Mouse (Mus musculus) forebrain, embryonic 10.5 days (tissue): ENCODE measurements around the gene Snx1. TPM values are rescaled to one million over a fixed set of nuclear protein-coding genes. Genes with fewer than 3 reads are reported as not detected.

Source experiments
- DNase-seq: peaks from one replicate; pipeline ENCODE4 v3.0.0-alpha.2; 2017; ENCODE audit warnings: low spot score; ENCODE audit errors: extremely low spot score
- H3K27ac ChIP-seq: fragments of 300-500 bp; sonication (generic); 2 replicates; pipeline ENCODE4 v1.5.1; 2016; ENCODE audit warnings: mild to moderate bottlenecking
- H3K27me3 ChIP-seq: fragments of 300-500 bp; sonication (generic); 2 replicates; pipeline ENCODE4 v1.6.1; 2016; ENCODE audit warnings: mild to moderate bottlenecking; ENCODE audit not compliant: poor library complexity, severe bottlenecking
- H3K36me3 ChIP-seq: fragments of 300-500 bp; sonication (generic); replicated peaks from 2 replicates; pipeline ENCODE4 v1.6.1; 2016; ENCODE audit warnings: mild to moderate bottlenecking, moderate library complexity
- H3K4me1 ChIP-seq: fragments of 300-500 bp; sonication (generic); 2 replicates; pipeline ENCODE4 v1.6.1; 2016
- H3K4me3 ChIP-seq: fragments of 300-500 bp; sonication (generic); 2 replicates; pipeline ENCODE4 v1.5.1; 2016; ENCODE audit warnings: mild to moderate bottlenecking, moderate library complexity
- H3K9me3 ChIP-seq: fragments of 300-500 bp; sonication (generic); 2 replicates; pipeline ENCODE4 v1.6.1; 2016; ENCODE audit warnings: mild to moderate bottlenecking, moderate library complexity
- WGBS: fragments of 180-500 bp; shearing (Covaris S2); methylation state at CpG from one replicate; pipeline ENCODE4 v1.1.7; 2016; 5-methylcytosine and 5-hydroxymethylcytosine counted together
- polyA plus RNA-seq: library from polyadenylated mRNA; unstranded; fragments of >200 nt; fragmentation: Nextera tagmentation; extraction: Ambion mirVana; gene quantifications from 2 replicates; pipeline ENCODE4 v1.2.1, GENCODE M21; 2016

The Snx1 gene
- polyA plus RNA-seq, 1 experiment from 2014 or later, result 136 TPM

DNA sequence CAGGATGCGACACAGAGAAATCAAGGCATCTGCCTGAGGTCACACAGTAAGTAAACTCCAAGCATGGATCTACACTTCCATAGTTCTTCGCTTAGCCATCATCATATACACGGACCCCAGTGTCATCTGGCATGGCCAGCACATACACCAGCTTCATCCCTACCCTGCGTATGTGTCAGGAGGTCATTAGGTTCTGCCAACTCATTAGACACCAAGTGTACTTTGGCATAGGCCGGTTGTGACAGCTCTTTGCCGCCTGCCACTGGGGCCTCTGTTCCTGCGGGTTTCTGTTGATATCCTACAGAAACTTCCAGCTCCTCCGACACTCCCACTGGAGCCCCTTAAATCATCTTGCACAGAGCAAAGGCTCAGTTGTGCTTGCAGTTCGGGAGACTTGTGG is 27.6 kb upstream of the Snx1 start:
- 93% methylated on average over 9 of the region's 9 CpGs for WGBS
- no peaks in the 10 kb centered on the region for H3K9me3 ChIP-seq
- no peak overlapping the region for H3K27ac ChIP-seq
- no peaks in the 10 kb centered on the region for H3K36me3 ChIP-seq
- H3K4me3 ChIP-seq, result no peak overlapping the region
- no peak for DNase-seq
- peaks cover 13% of the 10 kb centered on the region for H3K4me1 ChIP-seq
- H3K27me3 ChIP-seq, result peaks cover 50% of the 10 kb centered on the region

DNA sequence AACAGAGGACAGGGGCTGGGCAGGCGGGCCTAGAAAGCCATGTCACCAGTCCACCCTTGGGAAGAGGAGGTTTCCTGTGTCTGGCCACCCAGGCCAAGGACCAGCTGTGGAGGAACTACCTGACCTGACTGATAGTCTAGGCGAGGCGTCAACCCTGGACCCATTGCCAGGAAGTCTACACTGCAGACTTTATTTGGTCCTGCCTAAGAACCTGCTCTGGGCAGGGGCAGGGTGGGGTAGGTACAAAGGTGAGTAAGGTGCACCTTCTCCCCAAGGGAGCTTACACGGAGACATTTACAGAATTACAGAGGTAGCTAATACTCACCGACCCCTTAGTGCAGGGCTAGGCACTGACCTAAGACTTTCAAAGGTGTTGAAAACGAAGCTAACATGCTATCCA is 27.2 kb upstream of the Snx1 start:
- H3K4me1 ChIP-seq, result peaks cover 13% of the 10 kb centered on the region

DNA sequence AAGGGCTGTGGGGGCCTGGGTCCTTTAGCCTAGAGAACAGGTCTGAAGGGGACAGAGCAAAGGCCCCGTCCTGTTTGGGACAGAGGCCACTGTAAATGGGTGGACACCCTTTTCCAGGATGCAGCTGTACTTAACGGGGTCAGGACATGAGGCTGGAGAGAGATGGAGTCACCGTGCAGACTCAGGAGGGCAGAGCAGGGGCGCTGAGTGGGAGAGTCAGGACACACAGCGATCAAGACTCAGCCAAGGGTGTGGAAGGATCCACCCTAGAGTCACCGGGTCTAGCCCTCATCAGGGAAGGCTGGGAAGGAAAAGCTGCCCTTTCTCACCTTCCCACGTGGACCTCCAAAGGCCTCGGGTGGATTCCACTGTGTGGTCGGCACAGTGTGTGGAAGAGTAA is 25.6 kb upstream of the Snx1 start:
- no peak for DNase-seq
- Histone ChIP-seq H3K4me3 (no peak overlapping the region), H3K27ac (no peak overlapping the region), H3K36me3 (no peaks in the 10 kb centered on the region), H3K4me1 (peaks cover 4% of the 10 kb centered on the region), H3K9me3 (no peaks in the 10 kb centered on the region), H3K27me3 (peaks cover 30% of the 10 kb centered on the region)
- WGBS, result 73% methylated on average over 9 of the region's 9 CpGs

More for the DNA sequence above, 27.2 kb upstream of the Snx1 start:
- H3K36me3 ChIP-seq, result no peaks in the 10 kb centered on the region
- DNase-seq, result no peak
- peaks cover 46% of the 10 kb centered on the region for H3K27me3 ChIP-seq
- no peak overlapping the region for H3K4me3 ChIP-seq
- no peaks in the 10 kb centered on the region for H3K9me3 ChIP-seq
- WGBS, result 86% methylated on average over 6 of the region's 6 CpGs
- no peak overlapping the region for H3K27ac ChIP-seq

DNA sequence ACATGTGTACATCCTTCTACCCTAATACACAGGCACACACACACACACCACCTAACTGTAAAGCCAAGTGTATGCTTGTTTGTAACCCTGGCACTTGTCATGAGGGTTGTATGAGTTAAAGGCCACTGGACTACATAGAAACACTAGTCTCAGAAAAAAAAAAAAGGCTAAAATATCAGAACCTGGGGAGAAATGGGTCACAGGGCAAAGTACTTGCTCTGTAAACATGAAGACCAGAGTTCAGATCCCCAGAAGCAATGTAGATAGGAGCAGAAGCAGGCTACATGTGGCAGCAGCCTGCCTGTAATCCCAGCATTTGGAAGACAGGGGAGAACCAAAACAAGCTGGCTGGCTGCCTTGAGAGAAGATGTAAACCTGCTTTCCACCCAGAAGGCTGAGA is 19.8 kb upstream of the Snx1 start:
- DNase-seq, result no peak
- Histone ChIP-seq H3K9me3 (no peaks in the 10 kb centered on the region), H3K36me3 (0 out of 2 replicates have a peak, but pooled peaks cover 3% of the 10 kb centered on the region), H3K4me3 (no peak overlapping the region), H3K27ac (no peak overlapping the region), H3K4me1 (peaks cover 3% of the 10 kb centered on the region; the same call in 1 of the 2 replicates), H3K27me3 (no peaks in the 10 kb centered on the region)

DNA sequence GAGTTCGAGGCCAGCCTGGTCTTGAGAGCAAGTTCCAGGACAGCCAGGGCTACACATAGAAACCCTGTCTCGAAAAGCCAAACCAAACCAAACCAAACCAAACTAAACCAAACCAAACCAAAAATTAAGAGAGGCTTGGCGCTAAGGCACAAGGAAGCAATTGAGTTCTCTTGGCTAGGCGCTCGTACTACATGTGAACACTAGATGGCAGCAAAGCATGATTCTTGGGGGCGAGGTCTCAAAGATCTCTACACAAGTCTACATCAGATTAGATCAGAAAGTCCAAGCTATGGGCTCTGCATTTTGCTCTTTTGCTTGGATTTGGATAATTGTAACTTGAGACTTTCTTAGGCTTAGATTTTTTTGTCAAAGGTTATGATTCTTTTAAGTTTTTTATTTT is 17.9 kb upstream of the Snx1 start:
- H3K4me3 ChIP-seq, result no peak overlapping the region
- H3K9me3 ChIP-seq, result no peaks in the 10 kb centered on the region
- H3K36me3 ChIP-seq, result peaks cover 19% of the 10 kb centered on the region
- H3K4me1 ChIP-seq, result peaks cover 3% of the 10 kb centered on the region; the same call in 1 of the 2 replicates
- 8% methylated on average over 6 of the region's 6 CpGs for whole genome bisulfite sequencing
- peak; percentile 75 for DNase-seq
- no peak overlapping the region for H3K27ac ChIP-seq
- no peaks in the 10 kb centered on the region for H3K27me3 ChIP-seq

DNA sequence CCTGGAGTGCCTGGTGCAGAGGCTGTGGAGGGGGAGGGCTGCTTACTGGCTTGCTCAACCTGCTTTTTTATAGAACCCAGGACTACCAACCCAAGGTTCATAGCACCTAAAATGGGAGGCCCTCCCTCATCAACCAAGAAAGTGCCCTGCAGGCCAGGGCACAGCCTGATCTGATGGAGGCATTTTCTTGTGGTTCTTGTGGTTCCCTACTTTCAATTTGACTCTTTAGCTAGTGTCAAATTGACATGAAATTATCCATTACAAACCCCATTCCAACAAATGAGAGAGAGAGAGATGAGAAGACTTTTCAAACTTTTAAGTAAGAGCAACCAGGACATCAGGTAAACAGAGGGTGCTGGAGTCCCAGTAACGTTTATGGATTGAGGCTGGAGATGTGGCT is 15.9 kb upstream of the Snx1 start:
- DNase-seq, result no peak
- no peak overlapping the region for H3K4me3 ChIP-seq
- H3K27me3 ChIP-seq, result no peaks in the 10 kb centered on the region
- H3K4me1 ChIP-seq, result peaks cover 3% of the 10 kb centered on the region; the same call in 1 of the 2 replicates
- 85% methylated on average over 1 of the region's 1 CpGs for WGBS
- H3K9me3 ChIP-seq, result no peaks in the 10 kb centered on the region
- H3K27ac ChIP-seq, result no peak overlapping the region
- peaks cover 39% of the 10 kb centered on the region for H3K36me3 ChIP-seq

DNA sequence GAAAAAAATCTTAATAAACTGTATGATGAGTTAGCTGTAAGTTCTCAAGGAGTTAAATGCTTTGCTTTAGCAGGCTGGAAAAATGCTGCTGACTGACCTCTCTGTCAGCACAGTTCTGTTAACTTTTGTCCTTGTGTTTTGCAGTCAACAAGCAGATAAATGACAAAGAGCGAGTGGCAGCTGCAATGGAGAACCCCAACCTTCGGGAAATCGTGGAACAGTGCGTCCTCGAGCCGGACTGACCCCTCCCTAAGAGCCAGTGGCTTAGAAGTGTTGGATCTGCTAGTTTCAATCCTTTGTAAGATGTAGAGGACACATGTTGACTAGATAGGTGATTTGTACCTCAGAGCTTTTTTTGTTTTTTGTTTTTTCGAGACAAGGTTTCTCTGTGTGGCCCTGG is 11.8 kb upstream of the Snx1 start:
- Histone ChIP-seq H3K4me1 (no peaks in the 10 kb centered on the region), H3K4me3 (no peak overlapping the region), H3K9me3 (no peaks in the 10 kb centered on the region), H3K27ac (no peak overlapping the region), H3K36me3 (peaks cover 77% of the 10 kb centered on the region), H3K27me3 (no peaks in the 10 kb centered on the region)
- DNase-seq, result no peak
- 93% methylated on average over 7 of the region's 7 CpGs for WGBS

DNA sequence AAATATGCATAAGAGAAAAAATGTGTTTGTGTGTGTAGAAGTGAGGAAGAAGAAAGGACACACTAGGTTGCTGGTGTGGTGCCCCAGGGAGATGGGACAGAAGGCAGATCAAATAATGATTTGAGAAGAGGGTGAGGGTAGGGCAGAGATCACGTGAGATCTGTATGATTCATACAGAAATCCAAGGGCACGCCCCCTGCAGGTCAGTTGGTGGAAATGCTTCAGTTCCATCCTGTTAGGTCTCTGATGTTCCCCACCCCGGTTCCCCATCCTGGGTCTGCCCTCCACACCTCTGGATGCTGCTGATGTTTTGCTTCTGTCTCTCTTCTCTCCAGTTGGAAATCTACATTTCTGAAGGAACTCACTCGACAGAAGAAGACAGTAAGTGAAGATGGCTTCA is 9.6 kb upstream of the Snx1 start:
- Histone ChIP-seq H3K4me3 (no peak overlapping the region), H3K4me1 (no peaks in the 10 kb centered on the region), H3K27ac (no peak overlapping the region), H3K9me3 (no peaks in the 10 kb centered on the region), H3K27me3 (no peaks in the 10 kb centered on the region), H3K36me3 (peaks cover 93% of the 10 kb centered on the region)
- no peak for DNase-seq
- 53% methylated on average over 4 of the region's 4 CpGs for WGBS

DNA sequence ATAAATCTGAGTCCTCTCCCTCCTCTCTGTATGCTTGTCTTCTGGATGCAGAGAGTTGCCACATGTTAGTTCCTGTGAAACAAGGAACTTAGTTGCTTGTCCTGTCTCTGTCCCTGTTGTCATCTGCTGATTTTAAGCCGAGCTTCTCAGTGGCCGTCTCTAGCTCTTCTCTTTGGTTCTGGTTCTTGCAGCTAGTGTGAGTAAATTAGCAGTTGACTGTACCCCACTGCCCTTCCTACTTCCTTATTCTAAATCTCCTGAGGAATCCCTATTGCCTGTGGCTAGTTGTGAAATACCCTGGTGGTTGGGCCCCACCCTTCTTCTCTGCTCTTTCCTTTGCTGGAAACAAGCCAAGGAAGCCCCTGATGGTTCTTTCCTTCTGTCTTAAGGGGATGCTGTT is 5.1 kb upstream of the Snx1 start:
- WGBS, result 95% methylated on average over 2 of the region's 2 CpGs
- peaks cover 61% of the 10 kb centered on the region for H3K36me3 ChIP-seq
- peaks cover 16% of the 10 kb centered on the region for H3K4me1 ChIP-seq
- H3K9me3 ChIP-seq, result no peaks in the 10 kb centered on the region
- H3K27me3 ChIP-seq, result no peaks in the 10 kb centered on the region
- DNase-seq, result no peak
- H3K27ac ChIP-seq, result no peak overlapping the region
- no peak overlapping the region for H3K4me3 ChIP-seq

DNA sequence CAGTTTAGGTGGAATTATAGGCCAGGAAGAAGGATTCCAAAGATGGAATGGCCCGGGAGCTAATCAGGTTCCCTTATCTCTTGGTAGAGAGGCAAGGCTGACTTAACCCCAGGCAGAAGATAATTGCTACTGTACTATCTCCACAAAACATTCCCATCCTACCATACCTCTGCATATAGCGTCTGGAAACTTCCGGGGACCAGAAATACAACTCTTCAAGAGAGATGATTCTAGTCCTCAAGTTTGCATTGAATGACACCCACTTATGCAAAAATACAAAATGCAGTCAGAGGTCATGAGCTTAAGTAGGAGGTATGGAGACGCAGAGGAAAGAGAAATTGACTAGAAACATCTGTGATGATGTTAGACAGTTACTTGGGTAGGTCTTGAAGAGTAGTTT is 1.5 kb upstream of the Snx1 start:
- 91% methylated on average over 4 of the region's 4 CpGs for WGBS
- H3K36me3 ChIP-seq, result peaks cover 28% of the 10 kb centered on the region
- peaks cover 46% of the 10 kb centered on the region for H3K4me1 ChIP-seq
- H3K27me3 ChIP-seq, result no peaks in the 10 kb centered on the region
- no peak for DNase-seq
- H3K4me3 ChIP-seq, result peak overlapping the region; percentile 86
- H3K27ac ChIP-seq, result no peak overlapping the region
- no peaks in the 10 kb centered on the region for H3K9me3 ChIP-seq

DNA sequence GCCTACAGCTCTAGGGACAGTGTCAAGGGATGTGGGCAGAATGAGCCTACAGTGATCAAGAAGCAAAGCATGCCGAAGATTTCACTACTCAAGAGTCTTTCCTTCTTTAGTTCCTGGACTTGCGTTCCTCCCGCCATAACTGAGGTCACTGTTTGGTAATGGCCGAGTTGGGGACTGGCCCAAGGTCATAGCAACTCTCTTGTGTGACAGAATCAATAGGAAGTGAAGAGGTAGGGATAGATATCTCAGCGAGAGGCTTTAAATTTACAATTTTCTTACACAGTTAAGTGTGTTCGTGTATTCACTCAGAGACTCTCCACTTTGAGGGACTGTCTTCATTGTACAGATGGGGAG is 783 bp upstream of the Snx1 start:
- 54% methylated on average over 6 of the region's 6 CpGs for WGBS
- peak overlapping the region; percentile 94 for H3K27ac ChIP-seq

DNA sequence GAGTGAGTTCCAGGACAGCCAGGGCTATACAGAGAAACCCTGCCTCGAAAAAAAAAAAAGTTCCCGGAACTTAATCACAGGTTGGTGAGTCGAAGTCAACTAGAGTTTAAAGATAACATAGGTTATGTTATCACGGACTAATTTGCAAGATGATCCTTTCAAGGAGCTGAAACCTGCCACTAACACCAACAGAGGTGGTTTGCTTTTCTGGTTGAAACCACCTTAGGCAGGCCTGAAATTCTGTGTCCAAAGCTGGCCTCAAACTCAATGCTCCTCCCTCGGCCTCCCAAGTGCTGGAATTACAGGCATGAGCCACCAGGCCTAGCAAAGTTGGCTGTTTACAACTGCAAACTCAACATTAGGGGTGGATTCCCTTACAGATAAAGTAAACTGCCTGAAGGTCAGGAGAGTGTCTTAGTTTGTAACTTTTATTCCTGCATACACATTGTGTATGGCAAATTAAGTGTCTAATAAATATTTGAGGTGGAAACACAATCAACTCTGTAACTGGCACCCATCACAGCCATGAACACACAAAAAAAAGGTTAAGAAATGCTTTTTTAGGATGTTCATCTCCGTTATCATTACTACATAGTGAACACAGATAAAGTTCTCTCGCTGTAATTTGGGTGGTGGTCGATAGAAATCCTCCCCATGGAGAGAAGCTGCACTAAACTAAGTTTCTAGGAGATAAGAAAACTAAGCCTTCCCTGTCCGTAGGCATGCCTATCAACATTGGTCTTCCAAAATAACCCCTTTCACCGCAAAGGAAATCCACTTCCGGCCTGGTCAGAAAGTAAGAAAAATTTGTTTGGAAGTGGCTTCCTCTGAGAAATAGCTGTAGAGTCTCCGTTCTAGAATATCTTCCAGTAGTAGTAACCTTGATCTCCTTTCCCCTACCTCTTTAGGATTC is 588 bp downstream of the Snx1 start:
- H3K27ac ChIP-seq, result peak overlapping the region; percentile 94
- peaks cover 51% of the 10 kb centered on the region for H3K4me1 ChIP-seq
- DNase-seq, result no peak
- peaks cover 20% of the 10 kb centered on the region for H3K36me3 ChIP-seq
- no peaks in the 10 kb centered on the region for H3K9me3 ChIP-seq
- 66% methylated on average over 12 of the region's 12 CpGs for WGBS
- H3K27me3 ChIP-seq, result no peaks in the 10 kb centered on the region
- H3K4me3 ChIP-seq, result peak overlapping the region; percentile 86

More for the DNA sequence above, 783 bp upstream of the Snx1 start:
- Histone ChIP-seq H3K27me3 (no peaks in the 10 kb centered on the region), H3K4me1 (peaks cover 51% of the 10 kb centered on the region), H3K9me3 (no peaks in the 10 kb centered on the region), H3K36me3 (peaks cover 24% of the 10 kb centered on the region), H3K4me3 (peak overlapping the region; percentile 86)
- no peak for DNase-seq

DNA sequence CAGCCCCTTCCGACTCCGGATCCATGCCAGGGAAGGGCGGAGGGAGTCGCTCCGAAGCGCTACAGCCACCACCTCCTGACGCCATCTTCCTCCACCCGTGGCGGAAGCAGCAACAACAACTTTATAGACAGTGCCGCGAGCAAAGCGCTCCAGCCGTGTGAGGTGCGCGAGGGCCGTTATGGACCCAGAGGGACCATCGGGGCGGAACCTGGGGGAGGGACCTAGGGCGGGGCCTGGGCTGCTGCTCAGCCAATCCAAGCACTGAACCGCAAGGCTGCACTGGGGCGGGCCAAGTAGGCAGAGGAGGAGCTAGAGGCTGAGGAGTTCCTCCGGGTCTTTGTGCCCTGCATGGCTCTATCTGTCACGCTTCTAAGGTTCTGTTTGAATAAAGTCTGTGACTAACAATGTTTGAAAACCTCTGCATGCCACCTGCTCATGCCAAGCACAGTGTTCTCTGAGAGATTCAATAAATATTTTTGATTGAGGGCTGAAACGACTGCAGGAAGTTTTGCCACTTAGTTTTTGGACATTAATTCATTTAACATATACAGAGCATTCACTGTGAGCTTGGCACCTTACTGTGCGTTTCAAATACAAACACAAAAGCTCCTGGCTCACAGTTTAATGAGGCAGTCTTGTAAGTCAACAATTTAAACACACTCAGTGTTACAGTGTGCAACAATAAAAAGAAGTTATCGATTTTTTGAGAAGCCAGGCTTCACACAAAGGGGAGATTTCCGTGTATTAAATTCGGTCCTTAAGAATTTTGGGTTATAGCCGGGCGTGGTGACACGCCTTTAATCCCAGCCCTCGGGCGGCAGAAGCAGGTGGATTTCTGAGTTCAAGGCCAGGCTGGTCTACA is 1.5 kb downstream of the Snx1 start:
- H3K27me3 ChIP-seq, result no peaks in the 10 kb centered on the region
- H3K4me3 ChIP-seq, result peak overlapping the region; percentile 86
- 17% methylated on average over 33 of the region's 33 CpGs for whole genome bisulfite sequencing
- DNase-seq, result peak; percentile 99
- peaks cover 51% of the 10 kb centered on the region for H3K4me1 ChIP-seq
- peak overlapping the region; percentile 94 for H3K27ac ChIP-seq
- H3K9me3 ChIP-seq, result no peaks in the 10 kb centered on the region
- peaks cover 12% of the 10 kb centered on the region for H3K36me3 ChIP-seq
